Mouse (Mus musculus): ENCODE measurements around the gene Gm21497.
"Not testable (repeated sequence)": the region's sequence is repeated elsewhere in the genome, so short reads cannot be mapped to it uniquely, and the experiment has no call there.

Gene Gm21497

DNA sequence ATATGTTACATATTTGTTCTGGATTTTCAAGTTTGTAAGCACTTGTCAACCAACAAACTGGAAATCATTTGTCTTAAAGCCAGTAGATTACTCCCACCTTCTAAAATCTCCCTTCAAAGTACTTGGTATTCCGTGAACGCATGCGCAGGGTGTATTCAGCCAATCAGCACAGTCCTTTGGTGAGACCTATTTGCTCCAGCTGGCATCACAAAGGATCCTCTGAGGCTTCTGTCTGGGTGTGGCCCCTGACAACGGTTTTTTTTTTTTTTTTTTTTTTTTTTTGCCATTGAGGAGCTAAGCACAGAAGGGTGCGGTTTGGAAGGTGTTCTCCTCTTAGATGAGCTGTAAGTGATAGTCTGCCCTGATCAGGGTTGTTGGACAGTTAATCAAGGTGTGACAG, at the start of gene Gm21497:
TSS of gene Gm21497 (plus strand) at position 301 of the 400 bp plus-strand sequence.
- not testable (repeated sequence) for DNase-seq
